Mouse (Mus musculus) ES-Bruce4 (cell line): ENCODE data around the gene Otof.
A peak's percentile ranks its signal among the peaks of the same experiment; 100 is the strongest.

Experiments used
- CTCF ChIP-seq: IDR thresholded peaks from one replicate; pipeline ENCODE4 v1.8.1; 2011; ENCODE audit warnings: low read depth, low read length
- POLR2A ChIP-seq: IDR thresholded peaks from one replicate; pipeline ENCODE4 v1.8.1; 2011; ENCODE audit warnings: low read length; ENCODE audit not compliant: insufficient read depth

GRCm38 (mm10) chr5:30423572-30424244 lies 38.0 kb downstream of the Otof start:
- TF ChIP-seq CTCF (peak; percentile 68), POLR2A (no peak)
